Mouse (Mus musculus): ENCODE results near the gene Bud23. TPM values are rescaled to one million over a fixed set of nuclear protein-coding genes. Genes with fewer than 3 reads are reported as not detected.

Bud23 gene
- total RNA-seq, 1 experiment: 112 TPM

GRCm38 (mm10) chr5:135089653-135090052 is 24.9 kb upstream of the Bud23 start, which contains the start of gene Mlxipl:
Gene Mlxipl (plus strand): TSS chr5:135089890.
- Histone ChIP-seq H3K9ac (ENCODE audit: insufficient read depth, low read depth, low read length, poor library complexity, severe bottlenecking) (peak within 1 kb of the TSS; percentile 59), H3K4me1 (ENCODE audit: control insufficient read depth in 2 of 2, insufficient read depth in 2 of 2, low read length in 2 of 2, poor library complexity in 1 of 2) (peaks cover 0 to 3% of the 10 kb centered on the region in 2 experiments; a peak in 2 of 4 replicates), H3K27ac (ENCODE audit: insufficient read depth, low read depth, low read length, poor library complexity, severe bottlenecking) (no peak within 1 kb of the TSS), H3K36me3 (ENCODE audit: control insufficient read depth, insufficient read depth, low read length, poor library complexity, severe bottlenecking) (no peaks in the 10 kb centered on the region), H3K9me3 (ENCODE audit: control insufficient read depth, insufficient read depth, low read depth, low read length) (no peaks in the 10 kb centered on the region), H3K4me3 (ENCODE audit: insufficient read depth in 1 of 2, low read depth in 1 of 2, low read length in 2 of 2, poor library complexity in 1 of 2, severe bottlenecking in 1 of 2) (peak within 1 kb of the TSS; percentile 41 to 55)
- TF ChIP-seq ZC3H11A (IDR thresholded peaks at IDR 0.05; ENCODE audit: borderline replicate concordance, low read depth, low read length): no peak
- TF ChIP-seq CHD2 (IDR thresholded peaks at IDR 0.05; ENCODE audit: low read depth, low read length): no peak
- TF ChIP-seq HCFC1 (IDR thresholded peaks at IDR 0.05; ENCODE audit: borderline replicate concordance, insufficient read depth, low read length): no peak
- TF ChIP-seq MAFK (IDR thresholded peaks at IDR 0.05; ENCODE audit: insufficient read depth, low read depth, low read length): no peak
- no peak for TF ChIP-seq ZNF384 (IDR thresholded peaks at IDR 0.05; ENCODE audit: low read depth, low read length)
- no peak for DNase-seq (ENCODE audit: low read depth, low spot score)
- in situ Hi-C loops (cut with MboI; ENCODE audit: low sequenced_read_pairs in 2 of 2, unreplicated experiment in 2 of 2): no loop called here

GRCm38 (mm10) chr5:135086871-135087270 is 22.1 kb upstream of the Bud23 start:
- Histone ChIP-seq H3K4me3 (ENCODE audit: insufficient read depth in 1 of 2, low read depth in 1 of 2, low read length in 2 of 2, poor library complexity in 1 of 2, severe bottlenecking in 1 of 2) (no peak overlapping the region), H3K9ac (ENCODE audit: insufficient read depth, low read depth, low read length, poor library complexity, severe bottlenecking) (no peak overlapping the region), H3K36me3 (ENCODE audit: control insufficient read depth, insufficient read depth, low read length, poor library complexity, severe bottlenecking) (no peaks in the 10 kb centered on the region), H3K27ac (ENCODE audit: insufficient read depth, low read depth, low read length, poor library complexity, severe bottlenecking) (no peak overlapping the region), H3K9me3 (ENCODE audit: control insufficient read depth, insufficient read depth, low read depth, low read length) (no peaks in the 10 kb centered on the region), H3K4me1 (ENCODE audit: control insufficient read depth in 2 of 2, insufficient read depth in 2 of 2, low read length in 2 of 2, poor library complexity in 1 of 2) (no peaks in the 10 kb centered on the region; a peak in 2 of 4 replicates)
- in situ Hi-C loops (cut with MboI; ENCODE audit: low sequenced_read_pairs in 2 of 2, unreplicated experiment in 2 of 2): no loop called here
- DNase-seq (ENCODE audit: low read depth, low spot score): no peak
- TF ChIP-seq MAFK (IDR thresholded peaks at IDR 0.05; ENCODE audit: insufficient read depth, low read depth, low read length) (no peak), HCFC1 (IDR thresholded peaks at IDR 0.05; ENCODE audit: borderline replicate concordance, insufficient read depth, low read length) (no peak), ZNF384 (IDR thresholded peaks at IDR 0.05; ENCODE audit: low read depth, low read length) (no peak), ZC3H11A (IDR thresholded peaks at IDR 0.05; ENCODE audit: borderline replicate concordance, low read depth, low read length) (no peak), CHD2 (IDR thresholded peaks at IDR 0.05; ENCODE audit: low read depth, low read length) (no peak)

GRCm38 (mm10) chr5:135080539-135080938 is 15.8 kb upstream of the Bud23 start:
- no peaks in the 10 kb centered on the region for H3K9me3 ChIP-seq (ENCODE audit: control insufficient read depth, insufficient read depth, low read depth, low read length)
- peaks cover 0 to 11% of the 10 kb centered on the region in 2 experiments; a peak in 2 of 4 replicates for H3K4me1 ChIP-seq (ENCODE audit: control insufficient read depth in 2 of 2, insufficient read depth in 2 of 2, low read length in 2 of 2, poor library complexity in 1 of 2)
- TF ChIP-seq CHD2 (IDR thresholded peaks at IDR 0.05; ENCODE audit: low read depth, low read length) (no peak), HCFC1 (IDR thresholded peaks at IDR 0.05; ENCODE audit: borderline replicate concordance, insufficient read depth, low read length) (no peak), MAFK (IDR thresholded peaks at IDR 0.05; ENCODE audit: insufficient read depth, low read depth, low read length) (no peak), ZC3H11A (IDR thresholded peaks at IDR 0.05; ENCODE audit: borderline replicate concordance, low read depth, low read length) (no peak), ZNF384 (IDR thresholded peaks at IDR 0.05; ENCODE audit: low read depth, low read length) (no peak)
- H3K27ac ChIP-seq (ENCODE audit: insufficient read depth, low read depth, low read length, poor library complexity, severe bottlenecking): no peak overlapping the region
- no peak overlapping the region for H3K4me3 ChIP-seq (ENCODE audit: insufficient read depth in 1 of 2, low read depth in 1 of 2, low read length in 2 of 2, poor library complexity in 1 of 2, severe bottlenecking in 1 of 2)
- in situ Hi-C loops (cut with MboI; ENCODE audit: low sequenced_read_pairs in 2 of 2, unreplicated experiment in 2 of 2): no loop called here
- H3K36me3 ChIP-seq (ENCODE audit: control insufficient read depth, insufficient read depth, low read length, poor library complexity, severe bottlenecking): no peaks in the 10 kb centered on the region
- no peak overlapping the region for H3K9ac ChIP-seq (ENCODE audit: insufficient read depth, low read depth, low read length, poor library complexity, severe bottlenecking)
- no peak for DNase-seq (ENCODE audit: low read depth, low spot score)

DNA sequence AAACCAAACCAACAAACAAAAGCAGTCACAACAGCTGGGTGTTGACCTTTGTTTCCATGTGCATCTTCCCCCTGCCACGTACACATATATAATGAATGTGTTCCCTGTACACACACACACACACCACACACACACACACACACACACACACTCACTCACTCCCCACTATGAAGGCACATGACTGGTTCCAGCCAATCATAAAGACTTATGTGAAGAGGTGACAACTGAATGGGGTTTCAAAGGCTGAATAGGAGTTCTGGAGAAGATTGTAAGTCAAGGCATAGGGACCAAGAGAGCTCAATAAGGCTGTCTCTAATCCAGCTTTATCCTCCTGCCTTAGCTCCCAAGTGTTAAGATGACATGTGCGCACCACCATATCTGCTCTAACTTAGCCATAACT is 14.8 kb upstream of the Bud23 start:
- in situ Hi-C loops (cut with MboI; ENCODE audit: low sequenced_read_pairs in 2 of 2, unreplicated experiment in 2 of 2): no loop called here
- H3K36me3 ChIP-seq (ENCODE audit: control insufficient read depth, insufficient read depth, low read length, poor library complexity, severe bottlenecking): no peaks in the 10 kb centered on the region
- no peak for DNase-seq (ENCODE audit: low read depth, low spot score)
- TF ChIP-seq CHD2 (IDR thresholded peaks at IDR 0.05; ENCODE audit: low read depth, low read length) (no peak), MAFK (IDR thresholded peaks at IDR 0.05; ENCODE audit: insufficient read depth, low read depth, low read length) (no peak), ZNF384 (IDR thresholded peaks at IDR 0.05; ENCODE audit: low read depth, low read length) (no peak), HCFC1 (IDR thresholded peaks at IDR 0.05; ENCODE audit: borderline replicate concordance, insufficient read depth, low read length) (no peak), ZC3H11A (IDR thresholded peaks at IDR 0.05; ENCODE audit: borderline replicate concordance, low read depth, low read length) (no peak)
- no peak overlapping the region for H3K9ac ChIP-seq (ENCODE audit: insufficient read depth, low read depth, low read length, poor library complexity, severe bottlenecking)
- H3K27ac ChIP-seq (ENCODE audit: insufficient read depth, low read depth, low read length, poor library complexity, severe bottlenecking): no peak overlapping the region
- peaks cover 0 to 11% of the 10 kb centered on the region in 2 experiments; a peak in 2 of 4 replicates for H3K4me1 ChIP-seq (ENCODE audit: control insufficient read depth in 2 of 2, insufficient read depth in 2 of 2, low read length in 2 of 2, poor library complexity in 1 of 2)
- H3K9me3 ChIP-seq (ENCODE audit: control insufficient read depth, insufficient read depth, low read depth, low read length): no peaks in the 10 kb centered on the region
- H3K4me3 ChIP-seq (ENCODE audit: insufficient read depth in 1 of 2, low read depth in 1 of 2, low read length in 2 of 2, poor library complexity in 1 of 2, severe bottlenecking in 1 of 2): no peak overlapping the region

- Histone ChIP-seq H3K36me3 (ENCODE audit: control insufficient read depth, insufficient read depth, low read length, poor library complexity, severe bottlenecking) (no peaks in the 10 kb centered on the region), H3K9me3 (ENCODE audit: control insufficient read depth, insufficient read depth, low read depth, low read length) (no peaks in the 10 kb centered on the region), H3K27ac (ENCODE audit: insufficient read depth, low read depth, low read length, poor library complexity, severe bottlenecking) (no peak overlapping the region), H3K4me1 (ENCODE audit: control insufficient read depth in 2 of 2, insufficient read depth in 2 of 2, low read length in 2 of 2, poor library complexity in 1 of 2) (peaks cover 0 to 21% of the 10 kb centered on the region in 2 experiments; a peak in 2 of 4 replicates), H3K4me3 (ENCODE audit: insufficient read depth in 1 of 2, low read depth in 1 of 2, low read length in 2 of 2, poor library complexity in 1 of 2, severe bottlenecking in 1 of 2) (peak overlapping the region; percentile 63), H3K9ac (ENCODE audit: insufficient read depth, low read depth, low read length, poor library complexity, severe bottlenecking) (peak overlapping the region; percentile 60; the same call in 1 of the 2 replicates)
- TF ChIP-seq ZNF384 (IDR thresholded peaks at IDR 0.05; ENCODE audit: low read depth, low read length): no peak
- TF ChIP-seq CHD2 (IDR thresholded peaks at IDR 0.05; ENCODE audit: low read depth, low read length): no peak
- TF ChIP-seq MAFK (IDR thresholded peaks at IDR 0.05; ENCODE audit: insufficient read depth, low read depth, low read length): no peak
- TF ChIP-seq HCFC1 (IDR thresholded peaks at IDR 0.05; ENCODE audit: borderline replicate concordance, insufficient read depth, low read length): no peak
- no peak for TF ChIP-seq ZC3H11A (IDR thresholded peaks at IDR 0.05; ENCODE audit: borderline replicate concordance, low read depth, low read length)
- in situ Hi-C loops (cut with MboI; ENCODE audit: low sequenced_read_pairs in 2 of 2, unreplicated experiment in 2 of 2): no loop called here
- no peak for DNase-seq (ENCODE audit: low read depth, low spot score)
Observed at GRCm38 (mm10) chr5:135078482-135078810, 13.7 kb upstream of the Bud23 start.

All from ES-E14 (cell line).